Mouse (Mus musculus) naive thymus-derived CD4-positive, alpha-beta T cell, adult 2 months (primary cell): ENCODE results near the gene Brsk2.
"Not testable (repeated sequence)": the region's sequence is repeated elsewhere in the genome, so short reads cannot be mapped to it uniquely, and the experiment has no call there.

Source experiments
- DNase-seq: peaks from one replicate; pipeline ENCODE4 v3.0.0-alpha.2; 2011; ENCODE audit warnings: low read depth

Brsk2 gene

GRCm38 (mm10) chr7:141948906-141949798 is at the start of gene Brsk2:
Gene Brsk2 (plus strand): TSS chr7:141949751.
- DNase-seq, result peak; percentile 87

GRCm38 (mm10) chr7:141901825-141902224 is 47.7 kb upstream of the Brsk2 start:
- no peak for DNase-seq

- peak; percentile 100 for DNase-seq
These were observed 47.3 kb upstream of the Brsk2 start for GRCm38 (mm10) chr7:141902269-141902729.

GRCm38 (mm10) chr7:141902791-141903190 is 46.8 kb upstream of the Brsk2 start:
- no peak for DNase-seq

- DNase-seq, result no peak
These were observed 41.0 kb upstream of the Brsk2 start for GRCm38 (mm10) chr7:141908591-141908990.

- DNase-seq, result no peak
These were observed 38.2 kb upstream of the Brsk2 start for GRCm38 (mm10) chr7:141911305-141911704.

- no peak for DNase-seq
These were observed 31.1 kb upstream of the Brsk2 start, which contains the start of gene Tollip for GRCm38 (mm10) chr7:141918407-141918806. Gene Tollip (minus strand): TSS chr7:141918507.

- not testable (repeated sequence) for DNase-seq
These were observed 25.4 kb upstream of the Brsk2 start for GRCm38 (mm10) chr7:141924121-141924520.

- peak; percentile 78 for DNase-seq
These were observed 24.6 kb upstream of the Brsk2 start for GRCm38 (mm10) chr7:141924917-141925316.

GRCm38 (mm10) chr7:141928642-141929041 is 20.9 kb upstream of the Brsk2 start:
- no peak for DNase-seq

GRCm38 (mm10) chr7:141934128-141934898 is 15.2 kb upstream of the Brsk2 start:
- no peak for DNase-seq

GRCm38 (mm10) chr7:141934951-141935350 is 14.6 kb upstream of the Brsk2 start:
- no peak for DNase-seq

GRCm38 (mm10) chr7:141943444-141943843 is 6.1 kb upstream of the Brsk2 start:
- DNase-seq, result no peak

GRCm38 (mm10) chr7:141945927-141946326 is 3.6 kb upstream of the Brsk2 start:
- no peak for DNase-seq

- DNase-seq, result no peak
These were observed 2.0 kb upstream of the Brsk2 start for GRCm38 (mm10) chr7:141947512-141947911.

GRCm38 (mm10) chr7:141948045-141948444 is 1.5 kb upstream of the Brsk2 start:
- DNase-seq, result peak; percentile 9

GRCm38 (mm10) chr7:141949799-141950103 is 200 bp downstream of the Brsk2 start:
- DNase-seq, result no peak

- DNase-seq, result peak; percentile 15
These were observed 808 bp downstream of the Brsk2 start for GRCm38 (mm10) chr7:141950104-141951013.

- DNase-seq, result no peak
These were observed 2.3 kb downstream of the Brsk2 start for GRCm38 (mm10) chr7:141951821-141952220.

GRCm38 (mm10) chr7:141952920-141953319 is 3.4 kb downstream of the Brsk2 start:
- DNase-seq, result no peak

- no peak for DNase-seq
These were observed 4.1 kb downstream of the Brsk2 start for GRCm38 (mm10) chr7:141953616-141954015.
